Mouse (Mus musculus): ENCODE results near the gene Zp3.

Zp3 gene

GRCm38 (mm10) chr5:135960909-135961635 is 18.8 kb upstream of the Zp3 start:
- no peak for DNase-seq (ENCODE audit: extremely low read depth, low read depth, low spot score)

GRCm38 (mm10) chr5:135962125-135962491 is 17.8 kb upstream of the Zp3 start:
- no peak for DNase-seq (ENCODE audit: extremely low read depth, low read depth, low spot score)

- peak; percentile 87 for DNase-seq (ENCODE audit: extremely low read depth, low read depth, low spot score)
These were observed 17.2 kb upstream of the Zp3 start for GRCm38 (mm10) chr5:135962492-135963279.

- DNase-seq (ENCODE audit: extremely low read depth, low read depth, low spot score) = no peak
These were observed 16.6 kb upstream of the Zp3 start for GRCm38 (mm10) chr5:135963280-135963627.

DNA sequence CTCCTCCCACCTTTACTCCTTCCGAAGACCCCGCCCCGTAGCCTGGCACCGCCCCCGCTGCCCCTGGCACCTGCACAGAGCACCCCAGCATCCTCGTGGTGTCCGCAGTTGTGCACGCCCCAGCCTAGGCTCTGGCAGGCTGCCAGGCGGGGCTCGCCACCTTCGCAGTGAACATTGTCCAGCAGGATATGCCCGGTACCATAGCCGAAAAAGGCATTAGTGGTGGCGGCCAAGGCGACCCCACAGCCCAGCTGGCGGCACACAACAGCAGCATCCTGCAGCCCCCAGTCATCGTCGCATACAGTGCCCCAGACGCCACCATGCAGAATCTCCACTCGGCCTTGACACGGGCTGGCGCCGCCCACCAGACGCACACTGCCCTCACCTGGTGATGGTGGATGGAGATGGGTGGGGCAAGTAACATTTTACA is 14.4 kb upstream of the Zp3 start:
- DNase-seq (ENCODE audit: extremely low read depth, low read depth, low spot score) = no peak

GRCm38 (mm10) chr5:135966866-135967265 is 13.0 kb upstream of the Zp3 start:
- DNase-seq (ENCODE audit: extremely low read depth, low read depth, low spot score) = no peak

- no peak for DNase-seq (ENCODE audit: extremely low read depth, low read depth, low spot score)
These were observed 11.1 kb upstream of the Zp3 start for GRCm38 (mm10) chr5:135968781-135969180.

DNA sequence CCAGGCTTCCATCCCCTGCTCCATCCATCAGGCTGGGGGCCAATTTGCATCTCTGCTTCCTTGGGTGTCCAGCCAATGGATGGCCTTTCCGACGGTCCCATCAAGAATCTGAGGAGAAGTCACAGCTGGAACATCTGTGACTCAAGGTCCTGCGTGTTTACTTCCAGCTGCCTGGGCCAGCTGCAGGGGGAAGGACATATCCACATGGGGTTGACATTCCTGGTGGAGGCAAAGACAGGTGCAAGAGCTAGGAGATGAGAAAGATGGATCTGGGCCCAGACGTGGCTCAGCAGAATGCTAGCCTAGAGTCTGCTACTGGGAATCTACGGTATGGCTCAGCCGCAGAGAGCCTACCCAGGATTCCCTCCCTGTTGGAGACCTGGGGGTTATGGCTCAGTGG is 9.7 kb upstream of the Zp3 start:
- DNase-seq (ENCODE audit: extremely low read depth, low read depth, low spot score) = no peak

- no peak for DNase-seq (ENCODE audit: extremely low read depth, low read depth, low spot score)
These were observed 8.0 kb upstream of the Zp3 start for GRCm38 (mm10) chr5:135971876-135972275.

- no peak for DNase-seq (ENCODE audit: extremely low read depth, low read depth, low spot score)
These were observed 5.5 kb upstream of the Zp3 start, which contains the start of gene Ssc4d for GRCm38 (mm10) chr5:135974365-135974764. TSS of gene Ssc4d (minus strand) at chr5:135974531.

DNA sequence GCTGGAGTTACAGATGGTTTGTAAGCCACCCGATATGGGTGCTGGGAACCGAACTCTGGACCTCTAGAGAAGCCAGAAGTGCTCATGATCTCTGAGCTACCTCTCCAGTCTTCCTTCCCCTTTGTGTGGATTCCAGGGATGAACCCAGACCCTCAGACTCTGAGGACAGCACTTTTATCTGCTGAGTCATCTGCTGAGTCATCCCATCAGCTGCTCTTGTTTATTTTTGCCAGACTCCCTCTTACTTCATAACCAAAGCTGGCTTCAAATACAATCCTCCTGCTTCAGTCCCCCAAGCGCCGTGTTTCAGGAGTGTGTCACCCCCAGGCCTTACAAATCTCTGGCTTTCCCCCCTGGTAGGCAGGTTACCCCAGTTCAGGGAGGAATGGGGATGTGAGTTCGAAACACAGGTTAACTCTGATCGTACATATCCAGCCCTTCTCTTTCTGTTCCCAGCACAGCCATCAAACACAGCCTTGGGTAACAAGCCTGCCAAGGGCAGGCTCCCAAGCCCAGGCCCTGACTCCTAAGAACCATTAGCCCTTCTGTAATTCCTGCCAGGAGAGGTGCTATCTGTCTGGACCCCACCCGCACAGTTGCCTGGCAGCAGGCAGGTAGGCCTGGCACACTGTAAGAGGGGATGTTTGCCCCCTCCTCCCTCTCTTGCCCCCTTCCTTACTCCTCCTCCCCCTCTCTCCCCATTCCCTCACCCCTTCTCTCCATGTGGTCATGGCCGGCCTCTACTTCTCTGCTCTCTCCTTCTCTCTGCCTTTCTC is 3.8 kb upstream of the Zp3 start:
- no peak for DNase-seq (ENCODE audit: extremely low read depth, low read depth, low spot score)

- DNase-seq (ENCODE audit: extremely low read depth, low read depth, low spot score) = no peak
These were observed 518 bp upstream of the Zp3 start for GRCm38 (mm10) chr5:135979381-135979780.

DNA sequence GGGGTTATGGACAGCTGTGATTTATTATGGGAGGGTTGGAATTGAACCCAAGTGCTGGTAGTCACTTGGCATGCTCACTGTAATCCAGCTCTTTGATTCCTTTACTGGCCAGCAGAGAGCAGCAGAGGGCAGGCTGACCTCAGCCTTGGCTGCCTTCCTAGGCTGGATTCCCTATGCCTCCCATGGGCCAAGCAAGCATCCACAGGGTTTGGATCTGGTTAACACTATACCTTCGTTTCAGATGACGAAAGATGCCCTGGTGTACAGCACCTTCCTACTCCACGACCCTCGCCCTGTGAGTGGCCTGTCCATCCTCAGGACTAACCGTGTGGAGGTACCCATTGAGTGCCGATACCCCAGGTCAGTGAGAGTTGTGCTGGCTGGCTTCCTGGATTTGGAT is 2.5 kb downstream of the Zp3 start:
- no peak for DNase-seq (ENCODE audit: extremely low read depth, low read depth, low spot score)

DNA sequence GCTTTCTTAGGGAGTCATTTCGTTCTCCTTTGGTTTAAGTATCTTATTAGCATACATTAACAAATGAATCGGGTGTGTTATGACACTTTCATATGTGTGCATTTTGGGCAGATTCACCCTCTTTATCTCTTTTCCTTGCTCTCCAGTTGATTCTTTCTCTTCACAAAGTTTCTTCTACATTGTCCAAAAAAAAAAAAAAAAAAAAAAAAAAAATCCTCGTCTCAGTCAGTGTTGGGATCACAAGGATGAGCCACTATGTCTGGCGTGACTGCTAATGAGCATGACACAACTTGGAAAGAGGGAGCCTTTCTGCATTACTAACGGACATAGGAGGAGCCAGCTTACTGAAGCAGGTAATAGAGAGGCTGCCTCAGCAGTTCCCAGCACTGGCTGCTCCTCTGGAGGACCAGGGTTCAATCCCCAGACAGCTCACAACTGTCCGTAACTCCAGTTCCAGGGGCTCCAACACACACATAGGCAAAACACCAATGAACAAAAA is 4.7 kb downstream of the Zp3 start:
- no peak for DNase-seq (ENCODE audit: extremely low read depth, low read depth, low spot score)

DNA sequence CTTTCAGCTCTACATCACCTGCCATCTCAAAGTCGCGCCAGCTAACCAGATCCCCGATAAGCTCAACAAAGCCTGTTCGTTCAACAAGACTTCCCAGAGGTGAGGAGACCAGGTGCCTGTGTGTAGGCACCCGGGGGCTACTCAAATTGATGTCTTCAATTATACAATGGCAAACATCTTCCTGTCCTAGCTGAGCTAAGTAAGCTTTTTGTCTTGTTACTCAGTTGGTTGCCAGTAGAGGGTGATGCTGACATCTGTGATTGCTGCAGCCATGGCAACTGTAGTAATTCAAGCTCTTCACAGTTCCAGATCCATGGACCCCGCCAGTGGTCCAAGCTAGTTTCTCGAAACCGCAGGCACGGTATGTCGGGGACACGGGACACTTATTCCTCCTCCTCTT is 7.3 kb downstream of the Zp3 start:
- no peak for DNase-seq (ENCODE audit: extremely low read depth, low read depth, low spot score)

GRCm38 (mm10) chr5:135990601-135991000 is 10.7 kb downstream of the Zp3 start:
- no peak for DNase-seq (ENCODE audit: extremely low read depth, low read depth, low spot score)

DNA sequence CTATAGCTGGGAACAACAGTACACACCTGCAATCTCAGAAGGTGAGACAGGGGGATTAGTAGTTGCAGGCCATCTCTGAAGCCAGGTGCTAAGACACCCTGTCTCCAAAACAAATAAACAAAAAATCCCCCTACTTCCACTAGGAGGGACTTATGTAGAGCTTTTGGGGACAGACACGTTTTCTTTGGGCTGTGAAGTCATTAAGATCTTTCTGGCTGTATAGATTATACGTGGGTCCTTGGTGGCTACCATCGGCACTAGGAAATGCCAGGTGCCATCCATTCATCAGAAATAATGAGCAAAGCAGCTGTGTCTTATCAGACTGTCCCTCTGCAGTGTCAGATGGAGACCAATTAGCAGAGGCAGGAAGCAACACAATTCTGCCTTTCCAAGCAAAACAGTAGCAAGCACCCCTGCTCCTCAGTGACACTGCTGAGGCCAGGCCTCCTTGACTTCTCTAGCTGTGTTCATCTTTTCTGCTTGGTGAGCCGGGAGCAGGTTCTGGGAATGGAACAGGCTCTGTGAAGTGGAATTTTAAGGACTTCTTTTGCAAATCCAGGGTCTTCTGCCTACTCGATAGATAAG is 13.6 kb downstream of the Zp3 start:
- no peak for DNase-seq (ENCODE audit: extremely low read depth, low read depth, low spot score)

GRCm38 (mm10) chr5:135994335-135994724 is 14.4 kb downstream of the Zp3 start:
- DNase-seq (ENCODE audit: extremely low read depth, low read depth, low spot score) = no peak

- DNase-seq (ENCODE audit: extremely low read depth, low read depth, low spot score) = no peak
These were observed 15.1 kb downstream of the Zp3 start, which contains the start of gene Dtx2 for GRCm38 (mm10) chr5:135994725-135995687. TSS of gene Dtx2 (plus strand) at chr5:135994800.

DNA sequence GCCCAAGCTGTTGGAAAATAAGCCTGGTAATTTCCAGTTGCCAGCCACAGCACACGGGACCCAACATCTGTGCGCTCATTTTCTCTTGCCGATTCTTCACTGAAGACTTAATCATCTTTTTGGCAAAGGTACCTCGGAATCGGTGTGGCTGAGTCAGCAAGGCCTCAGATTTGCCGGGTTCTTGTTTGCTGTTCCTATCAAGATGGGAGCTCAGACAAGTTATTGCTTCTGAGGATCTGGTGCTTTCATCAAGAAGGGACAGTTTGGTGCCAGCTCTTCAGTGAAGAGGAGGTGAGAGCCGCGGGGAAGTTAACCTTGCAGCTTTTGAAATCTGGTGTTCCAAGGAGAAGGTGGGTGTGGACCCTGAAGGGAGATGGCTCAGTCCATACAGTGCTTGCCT is 16.3 kb downstream of the Zp3 start:
- peak; percentile 92 for DNase-seq (ENCODE audit: extremely low read depth, low read depth, low spot score)
